Mouse (Mus musculus) heart, postnatal 36 days (tissue): ENCODE data around the gene Rasgrf2. TPM values are rescaled to one million over a fixed set of nuclear protein-coding genes. Genes with fewer than 3 reads are reported as not detected.

Experiments
- DNase-seq, 2 experiments: peaks; one replicate each; pipeline ENCODE4 v3.0.0; 2021 to 2022
- intact Hi-C: fragments of 180-260 bp; cut with DNase I; formaldehyde crosslinking; loops from one replicate; pipeline ENCODE4 v1.15.1; 2025
- total RNA-seq, 2 experiments: library from RNA; stranded (reverse); gene quantifications; 2 replicates each; pipeline ENCODE4 v1.2.3; 2021

Gene Rasgrf2
- total RNA-seq, 2 experiments from 2014 or later, result 7.0 to 9.7 TPM

- intact Hi-C loops, result no loop called here
- DNase-seq, result no peak
These were observed 235.0 kb downstream of the Rasgrf2 start for GRCm38 (mm10) chr13:91896476-91896875.

DNA sequence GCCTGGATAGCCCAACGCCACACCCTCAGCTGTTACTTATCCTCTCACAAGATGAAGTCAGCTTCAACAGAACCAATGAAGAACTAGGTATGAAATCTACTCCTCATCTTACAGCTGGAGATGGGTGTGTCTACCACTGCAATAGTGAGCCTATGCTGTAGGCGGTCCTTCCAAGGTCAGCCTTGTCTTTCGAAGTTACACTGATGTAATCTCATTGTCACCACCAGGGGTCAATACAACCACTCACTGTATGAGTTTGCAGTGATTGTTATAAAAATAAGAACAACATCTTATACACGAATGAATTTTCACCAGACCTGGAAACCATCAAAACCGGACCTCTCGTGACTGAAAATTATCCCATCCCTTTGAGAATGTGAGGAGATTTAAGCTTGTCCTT, 238.3 kb downstream of the Rasgrf2 start:
- DNase-seq, result no peak
- intact Hi-C loops, result no loop called here

DNA sequence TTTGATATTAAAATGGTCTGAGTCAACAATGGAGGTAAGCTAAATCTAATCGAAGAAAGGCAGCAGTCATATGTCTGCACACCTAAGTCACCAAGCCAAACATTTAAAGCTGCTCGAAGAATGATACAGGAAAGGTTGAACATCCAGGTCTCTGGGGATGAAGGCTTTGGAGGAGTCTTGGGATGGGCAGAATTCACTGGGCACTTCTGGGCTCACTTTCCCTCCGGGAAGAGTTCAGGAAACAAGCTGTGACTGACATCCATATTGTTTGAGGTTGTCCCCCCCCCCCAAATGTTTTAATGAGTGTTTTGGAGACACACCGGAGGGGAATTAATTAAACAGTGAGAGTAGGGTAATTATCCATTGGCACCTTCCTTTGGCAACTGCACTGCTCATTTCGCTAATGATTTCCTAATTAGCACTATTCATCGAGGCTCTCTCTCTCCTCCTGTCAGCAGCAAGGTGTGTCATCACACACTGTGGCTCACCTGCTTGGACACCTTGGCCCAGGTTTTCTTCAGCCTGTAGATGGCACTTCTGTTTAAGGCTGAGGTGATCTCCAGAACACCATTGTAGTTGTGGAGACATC, 241.3 kb downstream of the Rasgrf2 start:
- intact Hi-C loops, result no loop called here
- no peak for DNase-seq

GRCm38 (mm10) chr13:91884714-91885386, 246.6 kb downstream of the Rasgrf2 start:
- DNase-seq, result no peak
- intact Hi-C loops, result no loop called here

- DNase-seq, result peak; percentile 22 to 36
- intact Hi-C loops, result no loop called here
These were observed 249.5 kb downstream of the Rasgrf2 start for GRCm38 (mm10) chr13:91881837-91882480.

GRCm38 (mm10) chr13:91880256-91880655, 251.2 kb downstream of the Rasgrf2 start:
- DNase-seq, result no peak
- intact Hi-C loops, result no loop called here

- DNase-seq, result peak in 1 of 2 experiments; percentile 12
- intact Hi-C loops, result no loop called here
These were observed 253.5 kb downstream of the Rasgrf2 start for GRCm38 (mm10) chr13:91877996-91878395.

DNA sequence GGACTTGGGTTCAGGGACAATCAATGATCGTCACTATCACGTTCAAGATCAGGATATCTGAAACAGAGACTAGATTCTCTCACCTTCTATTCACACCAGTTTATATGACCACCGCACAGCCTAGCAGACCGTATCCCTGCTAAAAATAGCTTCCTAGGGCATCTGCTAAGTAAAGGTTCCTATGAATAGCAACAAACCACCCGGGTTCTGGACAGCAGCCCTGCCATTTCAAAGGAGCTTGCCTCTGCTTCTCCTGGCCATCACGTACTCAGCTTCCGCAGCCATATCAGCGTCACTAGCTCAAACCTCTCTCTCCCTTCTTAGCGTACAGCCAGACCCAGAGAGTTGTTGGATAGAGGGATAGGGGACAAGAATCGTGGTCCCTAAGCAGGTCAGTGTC, 254.1 kb downstream of the Rasgrf2 start:
- peak; percentile 33 to 41 for DNase-seq
- intact Hi-C loops, result no loop called here

- intact Hi-C loops, result no loop called here
- peak; percentile 54 to 62 for DNase-seq
These were observed 254.6 kb downstream of the Rasgrf2 start, which contains the start of gene Ckmt2 for GRCm38 (mm10) chr13:91876741-91877349. Gene Ckmt2 (minus strand): TSS chr13:91876885.

GRCm38 (mm10) chr13:91875581-91875980, 255.9 kb downstream of the Rasgrf2 start:
- intact Hi-C loops, result no loop called here

DNA sequence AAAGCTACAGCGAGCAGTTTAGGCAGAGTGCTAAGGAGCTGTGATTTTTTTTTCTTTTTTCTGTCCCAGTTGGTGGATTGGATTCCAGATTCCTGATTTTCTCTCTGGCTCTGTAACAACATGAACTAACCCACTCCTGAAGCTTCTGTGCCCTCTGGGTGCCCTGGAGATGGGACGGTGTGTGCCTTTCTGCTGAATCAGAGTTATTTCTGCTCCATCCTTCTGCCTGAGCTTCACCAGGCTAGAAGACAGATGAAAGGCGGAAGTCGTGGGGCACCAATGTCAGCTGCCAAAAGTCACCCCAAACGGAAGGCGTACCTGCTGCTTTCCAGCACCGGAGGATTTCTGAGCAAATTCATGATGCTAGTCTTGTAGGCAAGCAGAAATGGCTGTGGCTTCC, 256.9 kb downstream of the Rasgrf2 start:
- DNase-seq, result peak in 1 of 2 experiments; percentile 20
- intact Hi-C loops, result loop anchor here (5.0 kb wide), 1 partner anchor 67 kb away; the partner anchor contains the start of gene Zcchc9

More at GRCm38 (mm10) chr13:91875581-91875980, 255.9 kb downstream of the Rasgrf2 start:
- peak in 1 of 2 experiments; percentile 14 for DNase-seq

GRCm38 (mm10) chr13:91873734-91874329, 257.6 kb downstream of the Rasgrf2 start:
- intact Hi-C loops, result loop anchor here (5.0 kb wide), 1 partner anchor 67 kb away; the partner anchor contains the start of gene Zcchc9
- DNase-seq, result peak in 1 of 2 experiments; percentile 29

DNA sequence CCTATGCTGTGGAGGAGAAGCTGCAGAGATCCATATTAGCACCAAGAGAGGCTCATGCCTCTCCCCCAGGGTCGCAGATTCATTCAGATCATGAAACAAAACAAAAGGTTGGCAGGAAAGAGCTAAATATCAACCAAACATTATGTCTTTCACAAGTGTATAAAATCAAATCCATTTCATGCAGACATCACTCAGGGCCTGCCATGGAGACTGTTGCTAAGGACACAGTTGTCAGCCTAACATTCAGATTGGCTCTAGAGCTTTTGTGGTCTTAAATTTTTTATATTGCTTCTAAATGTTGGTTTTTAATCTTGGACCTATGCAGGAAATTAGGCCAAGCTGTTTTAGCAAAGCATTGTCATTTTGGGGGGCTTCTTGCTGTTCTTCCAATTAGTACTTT, 262.9 kb downstream of the Rasgrf2 start:
- intact Hi-C loops, result no loop called here
- DNase-seq, result no peak

- intact Hi-C loops, result no loop called here
- DNase-seq, result no peak
These were observed 272.6 kb downstream of the Rasgrf2 start for GRCm38 (mm10) chr13:91858835-91859234.

GRCm38 (mm10) chr13:91857427-91857826, 274.0 kb downstream of the Rasgrf2 start:
- intact Hi-C loops, result no loop called here
- DNase-seq, result no peak

DNA sequence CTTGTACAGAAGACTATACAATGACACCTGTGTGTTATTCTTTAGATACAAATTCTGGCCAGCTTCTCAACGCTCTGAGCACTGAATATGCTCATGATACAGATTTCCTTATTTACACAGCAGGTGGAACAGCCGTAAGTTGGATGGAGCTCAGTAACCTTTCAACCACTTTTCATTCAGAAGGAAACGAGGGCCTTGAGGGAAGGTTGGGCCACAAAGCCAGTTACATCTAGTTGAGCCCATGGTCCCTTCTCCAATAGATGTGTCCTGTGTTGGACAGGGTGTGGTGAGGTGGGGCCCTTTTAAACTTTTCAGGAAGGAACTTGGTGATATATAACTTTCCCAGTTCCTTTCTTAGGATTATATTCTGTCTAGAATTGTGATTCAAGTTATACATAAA, 277.0 kb downstream of the Rasgrf2 start:
- no peak for DNase-seq
- intact Hi-C loops, result no loop called here

Other genes starting within 250 kb of the Rasgrf2 start
- gene Gm20379, start 174.3 kb upstream of the Rasgrf2 start, total RNA-seq, result not detected
- 1 to 10 TPM in 1 of 2 experiments, under 1 TPM in 1; 0.87 to 1.2 TPM for gene Dhfr, start 223.1 kb upstream of the Rasgrf2 start, total RNA-seq
- 10 to 100 TPM in 1 of 2 experiments, 1 to 10 TPM in 1; 9.5 to 11.3 TPM for gene Msh3, start 223.3 kb upstream of the Rasgrf2 start, total RNA-seq